20 mouse cellular contexts compared by ENCODE assay signal in genomic region chr1:33734001-33734685, GRCm38 (mm10). TPM values are rescaled to one million over a fixed set of nuclear protein-coding genes. Genes with fewer than 3 reads are reported as not detected.
DNase-seq lines count a peak whose midpoint lies in the region; ATAC-seq lines count a peak whose summit lies in the region.
"Had no signal": no experiment of that assay in that cellular context is flagged by ENCODE, and none has a peak within 500 bp of the region (broad histone marks: within the 10 kb centered on the region; RNA-seq: fewer than 3 reads in every experiment).

No protein-coding gene starts in this region.

- no peaks in the 10 kb centered on the region for H3K9me3 ChIP-seq in intestine, embryonic 16.5 days (ENCODE audit: control insufficient read depth, low read length)
- no peaks in the 10 kb centered on the region for H3K9me3 ChIP-seq in intestine, embryonic 15.5 days
- no peaks in the 10 kb centered on the region for H3K9me3 ChIP-seq in liver, embryonic 16.5 days (replicated peaks; ENCODE audit: control insufficient read depth, low read length)
- H3K9me3 ChIP-seq: heart, embryonic 15.5 days; midbrain, embryonic 10.5 days had no signal

- 63% methylated on average over 5 of the region's 5 CpGs for WGBS in intestine, embryonic 16.5 days
- WGBS in intestine, embryonic 15.5 days: 65% methylated on average over 5 of the region's 5 CpGs
- WGBS in liver, embryonic 16.5 days (ENCODE audit: insufficient replicate concordance): 64% methylated on average over 5 of the region's 5 CpGs

- no peak overlapping the region for H3K27ac ChIP-seq in intestine, embryonic 16.5 days (ENCODE audit: low read length)
- H3K27ac ChIP-seq in intestine, embryonic 15.5 days: no peak overlapping the region
- H3K27ac ChIP-seq in liver, embryonic 16.5 days (ENCODE audit: low read length): peak overlapping the region; percentile 58
- H3K27ac ChIP-seq: gastrocnemius, adult 2 months; heart, embryonic 15.5 days; midbrain, embryonic 10.5 days had no signal

- no peaks in the 10 kb centered on the region for H3K27me3 ChIP-seq in intestine, embryonic 16.5 days (replicated peaks; ENCODE audit: control insufficient read depth, insufficient read depth, low read length)
- H3K27me3 ChIP-seq in intestine, embryonic 15.5 days (replicated peaks): no peaks in the 10 kb centered on the region
- no peaks in the 10 kb centered on the region for H3K27me3 ChIP-seq in liver, embryonic 16.5 days (ENCODE audit: control insufficient read depth, insufficient read depth, low read depth, low read length)
- H3K27me3 ChIP-seq: heart, embryonic 15.5 days had no signal

- ATAC-seq in intestine, embryonic 16.5 days: peak; percentile 46; the same call in 1 of the 2 replicates
- no peak for ATAC-seq in intestine, embryonic 15.5 days
- ATAC-seq in liver, embryonic 16.5 days (ENCODE audit: low read depth): peak; percentile 86
- ATAC-seq: CD4-positive, CD25-positive, alpha-beta regulatory T cell, adult 4 months; forebrain, embryonic 14.5 days had no signal

- peak; percentile 16 to 56 for DNase-seq in kidney, postnatal 25 days
- DNase-seq in kidney, adult 11 months: no peak
- peak; percentile 64 for DNase-seq in MN1 (ENCODE audit: low spot score)
- no peak for DNase-seq in natural killer cell, adult 2 months (ENCODE audit: low spot score in 2 of 2)
- DNase-seq in urinary bladder, adult 2 months (ENCODE audit: low spot score): no peak
- DNase-seq: adrenal gland, postnatal 36 days; cerebellum, adult 9-10 months; gastrocnemius, adult 2 months; heart, postnatal 4 days; layer of hippocampus, adult 9-11 months; lung, postnatal 10 days; right cerebral cortex, postnatal 4 days; thymus, postnatal 14 days had no signal

- peaks cover 7% of the 10 kb centered on the region for H3K36me3 ChIP-seq in intestine, embryonic 16.5 days (ENCODE audit: control insufficient read depth, insufficient read depth, low read length)
- H3K36me3 ChIP-seq in intestine, embryonic 15.5 days: peaks cover 10% of the 10 kb centered on the region; the same call in 1 of the 2 replicates
- H3K36me3 ChIP-seq in liver, embryonic 16.5 days (ENCODE audit: control insufficient read depth, insufficient read depth): no peaks in the 10 kb centered on the region

- H3K4me3 ChIP-seq in intestine, embryonic 16.5 days (ENCODE audit: low read length): no peak overlapping the region
- H3K4me3 ChIP-seq in intestine, embryonic 15.5 days (replicated peaks): no peak overlapping the region
- no peak overlapping the region for H3K4me3 ChIP-seq in liver, embryonic 16.5 days (ENCODE audit: low read depth, low read length)
- H3K4me3 ChIP-seq: gastrocnemius, adult 2 months; heart, embryonic 15.5 days; midbrain, embryonic 10.5 days had no signal

- H3K9ac ChIP-seq in intestine, embryonic 16.5 days (ENCODE audit: low read depth, low read length): no peak overlapping the region
- H3K9ac ChIP-seq in intestine, embryonic 15.5 days: no peak overlapping the region
- H3K9ac ChIP-seq in liver, embryonic 16.5 days (ENCODE audit: low read depth, low read length): no peak overlapping the region
- H3K9ac ChIP-seq: heart, embryonic 15.5 days had no signal

- H3K4me1 ChIP-seq in intestine, embryonic 16.5 days (ENCODE audit: control insufficient read depth, insufficient read depth, low read length): no peaks in the 10 kb centered on the region
- H3K4me1 ChIP-seq in intestine, embryonic 15.5 days (replicated peaks): no peaks in the 10 kb centered on the region
- H3K4me1 ChIP-seq in liver, embryonic 16.5 days (ENCODE audit: control insufficient read depth, low read depth, low read length): no peaks in the 10 kb centered on the region
- H3K4me1 ChIP-seq: heart, embryonic 15.5 days; midbrain, embryonic 10.5 days had no signal

- no peak overlapping the region for H3K4me2 ChIP-seq in intestine, embryonic 16.5 days (ENCODE audit: low read depth, low read length)
- H3K4me2 ChIP-seq in intestine, embryonic 15.5 days (replicated peaks): no peak overlapping the region
- H3K4me2 ChIP-seq in liver, embryonic 16.5 days (ENCODE audit: low read depth, low read length): no peak overlapping the region
- H3K4me2 ChIP-seq: heart, embryonic 15.5 days had no signal

RNA-seq across cellular contexts. Expression of gene Rab23, which starts 14.5 kb away (rescaled TPM):
- 16.3 and 16.9 TPM in 2 replicates for polyA plus RNA-seq in intestine, embryonic 16.5 days (2015; fragmentation: Nextera tagmentation; extraction: Ambion mirVana)
- 18.1 and 19.1 TPM in 2 replicates for polyA plus RNA-seq in intestine, embryonic 15.5 days (2015; fragmentation: Nextera tagmentation; extraction: Ambion mirVana)
- 4.3 TPM in 2 replicates for polyA plus RNA-seq in liver, embryonic 16.5 days (2015; fragmentation: Nextera tagmentation; extraction: Ambion mirVana)
- 14.6 and 18.3 TPM in 2 replicates for polyA plus RNA-seq in urinary bladder, adult 2 months (2012; rRNA removed)

RNA-seq across cellular contexts. Expression of gene Bag2, which starts 23.5 kb away (rescaled TPM):
- polyA plus RNA-seq in intestine, embryonic 16.5 days (2015; fragmentation: Nextera tagmentation; extraction: Ambion mirVana): 44.6 and 56.6 TPM in 2 replicates
- polyA plus RNA-seq in intestine, embryonic 15.5 days (2015; fragmentation: Nextera tagmentation; extraction: Ambion mirVana): 55.8 and 56.3 TPM in 2 replicates
- 43.6 and 43.8 TPM in 2 replicates for polyA plus RNA-seq in liver, embryonic 16.5 days (2015; fragmentation: Nextera tagmentation; extraction: Ambion mirVana)
- polyA plus RNA-seq in urinary bladder, adult 2 months (2012; rRNA removed): 89.9 and 91.2 TPM in 2 replicates

Comparison
In these comparisons a context has a peak if more than half of its experiments do, and no peak if none do; other contexts are left out.
1. DNase-seq: peak in kidney, postnatal 25 days (2 of 2) and MN1 (single experiment); none in kidney, adult 11 months (single experiment), natural killer cell, adult 2 months (0 of 2) and urinary bladder, adult 2 months (single experiment).